Mouse (Mus musculus) left cerebral cortex, adult 8-10 months (tissue): ENCODE data around the gene St8sia1. TPM values are rescaled to one million over a fixed set of nuclear protein-coding genes. Genes with fewer than 3 reads are reported as not detected.
"Not testable (repeated sequence)": the region's sequence is repeated elsewhere in the genome, so short reads cannot be mapped to it uniquely, and the experiment has no call there.

Experiments
- DNase-seq, 2 experiments: peaks; one replicate each; pipeline ENCODE4 v3.0.0; 2022; ENCODE audit warnings: low spot score in 2 of 2
- total RNA-seq, 4 experiments: library from RNA; stranded (reverse); gene quantifications; 2 replicates each; pipeline ENCODE4 v1.2.4; 2022

Gene St8sia1
- 10 to 100 TPM; 29.4 to 41.0 (median 34.8) TPM for total RNA-seq

DNA sequence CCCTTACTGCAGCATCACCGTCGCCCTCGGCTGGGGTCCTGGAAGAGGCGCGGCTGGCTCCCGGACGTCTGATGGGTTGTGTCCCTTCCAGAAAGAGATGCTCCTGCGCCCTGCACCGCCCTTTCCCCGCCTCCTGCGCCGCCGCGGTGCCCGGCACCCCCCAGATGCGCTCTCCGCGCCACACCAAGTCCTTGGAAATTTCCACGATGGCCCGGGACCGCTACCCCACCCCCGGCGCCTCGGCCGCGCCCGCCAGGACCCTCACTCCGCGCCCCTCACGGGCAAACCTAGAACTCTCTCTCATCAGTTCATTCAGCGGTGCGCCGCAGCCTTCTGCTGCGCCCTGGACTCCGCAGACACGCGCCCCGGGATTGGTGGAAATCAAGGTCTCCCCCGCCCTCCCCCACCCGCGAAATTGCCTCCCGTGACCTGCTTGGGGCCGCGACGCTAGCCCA lies at the start of gene St8sia1:
TSS of gene St8sia1 (minus strand) at position 377 of the 455 bp plus-strand sequence.
- peak in 1 of 2 experiments; percentile 51 for DNase-seq

DNA sequence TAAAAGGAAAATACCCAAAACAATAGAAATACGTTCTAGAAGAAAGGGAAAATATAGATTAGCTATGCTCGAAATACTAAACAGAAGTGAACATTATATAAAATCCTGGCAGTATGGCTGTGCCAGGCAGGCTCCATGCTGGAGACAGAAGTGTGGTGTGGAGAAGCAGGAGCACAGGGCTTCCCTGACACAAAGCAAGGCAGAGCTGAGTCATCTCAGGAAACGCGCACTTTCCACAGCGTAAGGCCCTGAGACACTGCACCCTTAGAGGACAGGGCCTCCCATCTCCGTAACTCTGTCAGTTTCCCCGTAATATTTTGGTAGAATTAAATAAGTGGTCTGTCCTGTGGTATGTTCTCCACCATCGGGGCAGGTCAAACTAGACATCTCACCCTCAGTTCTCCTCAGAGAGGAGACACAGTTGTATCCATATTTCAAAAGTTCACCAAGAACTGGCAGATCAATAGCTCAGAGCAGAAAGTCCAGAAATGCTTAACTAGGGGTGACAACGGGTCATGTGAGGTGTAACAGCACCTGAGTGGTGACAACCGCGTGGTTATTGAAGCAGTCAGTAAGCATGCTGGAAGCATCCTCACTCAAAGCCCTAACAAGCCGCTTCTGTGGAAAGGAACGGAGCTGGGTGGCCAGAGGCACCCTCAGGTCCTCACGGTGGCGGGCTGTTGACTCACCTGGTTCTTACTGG lies 48.4 kb upstream of the St8sia1 start:
- no peak for DNase-seq

DNA sequence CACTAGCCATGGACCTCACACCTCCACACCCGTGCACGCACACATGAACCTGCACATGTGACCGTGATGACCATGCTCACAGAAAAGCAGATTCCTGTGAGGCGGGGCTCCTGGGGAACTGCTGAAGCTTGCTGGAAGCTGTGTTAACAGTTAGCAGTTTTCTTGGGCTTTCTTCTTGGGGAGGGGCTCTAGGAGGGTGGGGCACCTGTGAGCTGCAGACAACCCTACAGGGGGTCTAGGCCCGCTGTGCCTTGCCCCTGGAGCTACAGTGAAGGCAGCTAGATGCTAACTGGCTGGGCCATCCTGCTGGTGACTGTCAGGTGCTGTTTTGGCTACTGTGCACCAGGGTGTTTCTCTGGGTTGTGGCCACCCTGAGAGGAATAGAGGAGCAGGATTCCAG lies 44.6 kb upstream of the St8sia1 start:
- DNase-seq: no peak

- DNase-seq: not testable (repeated sequence)
Observed at GRCm38 (mm10) chr6:143005209-143005608, 41.0 kb upstream of the St8sia1 start.

GRCm38 (mm10) chr6:143004801-143005200 lies 40.5 kb upstream of the St8sia1 start:
- DNase-seq: no peak

GRCm38 (mm10) chr6:142998221-142998999 lies 34.2 kb upstream of the St8sia1 start:
- no peak for DNase-seq

GRCm38 (mm10) chr6:142996887-142997286 lies 32.6 kb upstream of the St8sia1 start:
- DNase-seq: no peak

DNA sequence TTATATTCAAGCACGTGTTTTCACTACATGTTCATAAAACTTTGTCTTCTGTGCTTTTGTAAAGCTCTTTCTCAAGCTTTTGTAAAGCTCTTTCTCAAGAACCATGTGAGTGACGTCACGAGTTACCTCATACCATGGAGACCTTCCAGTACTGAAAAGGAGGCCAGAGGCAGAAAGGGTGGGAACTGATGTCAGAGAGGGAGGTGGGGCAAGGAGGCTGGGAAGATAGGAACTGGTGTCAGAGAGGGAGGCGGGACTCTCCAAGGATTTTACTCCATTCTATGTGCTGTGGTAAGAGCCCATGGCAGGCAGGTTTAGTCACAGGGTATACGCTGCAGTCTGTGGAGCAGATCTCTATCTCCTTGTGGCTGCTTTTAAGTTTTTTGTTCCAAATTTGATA lies 31.3 kb upstream of the St8sia1 start:
- DNase-seq: no peak

DNA sequence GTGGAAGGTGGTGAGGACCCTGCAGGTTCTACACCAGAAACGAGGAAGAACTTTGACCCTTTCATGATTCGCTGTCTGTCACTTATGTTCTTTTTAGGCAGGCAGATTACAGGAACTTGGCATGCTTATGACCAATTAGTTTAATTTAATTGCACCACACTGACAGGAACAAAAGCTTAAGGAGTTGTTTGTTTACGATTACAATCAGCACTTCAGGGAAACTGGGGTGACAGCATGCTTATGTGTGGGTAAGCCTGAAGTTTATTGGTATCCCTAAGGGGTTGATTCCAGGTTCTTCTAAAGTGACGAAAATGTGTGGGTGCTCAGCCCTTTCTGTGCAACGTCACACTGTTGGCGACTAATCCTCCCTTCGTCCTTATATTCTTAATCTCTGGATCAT lies 30.6 kb upstream of the St8sia1 start:
- no peak for DNase-seq

- no peak for DNase-seq
Observed at GRCm38 (mm10) chr6:142993705-142994698, 29.8 kb upstream of the St8sia1 start.

DNA sequence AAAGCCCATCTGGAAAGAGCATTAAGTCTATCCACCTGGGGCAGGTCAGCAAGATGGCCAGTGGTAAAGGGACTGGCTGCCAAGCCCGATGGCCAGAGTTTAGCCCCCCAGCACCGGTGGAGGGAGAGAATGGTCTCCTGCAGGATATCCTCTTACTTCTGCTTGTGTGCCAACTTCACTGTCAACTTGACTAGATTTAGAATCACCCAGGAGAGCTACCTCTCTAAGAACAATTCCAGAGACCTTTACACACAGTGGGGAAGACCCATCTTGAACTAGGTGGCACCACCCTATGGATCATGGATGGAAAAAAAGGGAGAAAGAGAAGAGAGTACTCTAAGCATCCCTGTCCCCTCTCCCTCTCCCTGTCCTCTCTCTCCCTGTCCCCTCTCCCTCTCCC lies 28.7 kb upstream of the St8sia1 start:
- no peak for DNase-seq

- DNase-seq: no peak
Observed at GRCm38 (mm10) chr6:142992099-142992498, 27.8 kb upstream of the St8sia1 start.

GRCm38 (mm10) chr6:142991391-142992059 lies 27.3 kb upstream of the St8sia1 start:
- no peak for DNase-seq

GRCm38 (mm10) chr6:142990516-142990915 lies 26.3 kb upstream of the St8sia1 start:
- DNase-seq: no peak

DNA sequence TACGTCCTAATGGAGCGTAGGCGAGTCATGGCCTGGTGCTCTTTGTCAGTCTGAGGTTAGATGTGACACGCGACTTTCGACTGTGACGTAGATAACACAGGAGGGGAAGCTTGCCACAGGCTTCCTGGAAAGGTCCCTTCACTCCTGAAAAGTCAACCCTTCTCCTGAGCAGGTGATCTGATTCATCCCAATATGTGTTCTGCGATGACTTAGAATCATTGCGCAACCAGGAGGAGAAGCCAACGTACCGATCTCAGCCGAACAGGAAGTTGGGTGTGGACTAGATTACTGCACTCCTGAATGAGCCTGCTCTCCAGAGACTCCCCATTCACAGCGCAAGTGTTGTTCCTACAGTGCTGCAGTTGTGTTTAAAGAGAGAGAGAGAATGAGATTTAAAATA lies 25.2 kb upstream of the St8sia1 start:
- DNase-seq: no peak

DNA sequence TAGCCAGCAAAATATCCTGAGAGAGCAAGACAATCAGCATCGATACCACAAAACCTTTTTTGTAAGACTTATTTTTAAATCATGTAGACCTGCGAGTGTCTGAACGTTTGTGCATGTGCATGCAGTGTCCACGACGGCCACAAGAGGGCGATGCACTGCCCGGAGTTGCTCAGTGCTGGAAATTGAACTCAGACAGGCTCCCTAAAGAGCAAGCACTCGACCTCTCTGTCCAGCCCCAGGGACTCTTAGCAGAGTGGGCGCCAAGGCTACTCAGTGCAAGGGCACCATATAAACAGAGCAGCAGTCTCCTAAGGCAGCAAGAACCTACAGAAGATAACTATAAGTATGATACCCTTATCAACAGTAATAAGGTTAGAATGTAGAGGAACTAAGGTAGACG lies 24.5 kb upstream of the St8sia1 start:
- DNase-seq: peak in 1 of 2 experiments; percentile 58

GRCm38 (mm10) chr6:142988231-142988630 lies 24.0 kb upstream of the St8sia1 start:
- no peak for DNase-seq

DNA sequence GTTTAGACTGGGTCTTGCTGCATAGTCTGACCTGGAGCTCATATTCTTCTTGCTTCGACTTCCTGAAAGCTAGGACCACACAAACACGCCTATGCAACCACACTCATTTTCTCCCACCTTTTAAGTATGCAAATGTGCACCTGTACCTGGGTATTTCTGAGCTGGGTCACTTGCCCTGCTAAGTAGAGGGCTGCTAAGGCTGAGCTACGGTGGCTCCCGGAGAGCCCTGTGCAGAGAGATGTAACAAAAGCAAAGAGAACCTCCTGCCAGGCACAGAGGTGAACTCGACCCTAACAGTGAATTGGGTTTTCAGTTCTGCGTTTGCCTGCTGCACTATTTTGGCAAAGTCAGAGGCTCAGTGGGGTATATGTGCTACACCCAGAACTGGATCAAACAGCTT lies 23.4 kb upstream of the St8sia1 start:
- no peak for DNase-seq

- DNase-seq: not testable (repeated sequence)
Observed at GRCm38 (mm10) chr6:142986706-142987105, 22.5 kb upstream of the St8sia1 start.

DNA sequence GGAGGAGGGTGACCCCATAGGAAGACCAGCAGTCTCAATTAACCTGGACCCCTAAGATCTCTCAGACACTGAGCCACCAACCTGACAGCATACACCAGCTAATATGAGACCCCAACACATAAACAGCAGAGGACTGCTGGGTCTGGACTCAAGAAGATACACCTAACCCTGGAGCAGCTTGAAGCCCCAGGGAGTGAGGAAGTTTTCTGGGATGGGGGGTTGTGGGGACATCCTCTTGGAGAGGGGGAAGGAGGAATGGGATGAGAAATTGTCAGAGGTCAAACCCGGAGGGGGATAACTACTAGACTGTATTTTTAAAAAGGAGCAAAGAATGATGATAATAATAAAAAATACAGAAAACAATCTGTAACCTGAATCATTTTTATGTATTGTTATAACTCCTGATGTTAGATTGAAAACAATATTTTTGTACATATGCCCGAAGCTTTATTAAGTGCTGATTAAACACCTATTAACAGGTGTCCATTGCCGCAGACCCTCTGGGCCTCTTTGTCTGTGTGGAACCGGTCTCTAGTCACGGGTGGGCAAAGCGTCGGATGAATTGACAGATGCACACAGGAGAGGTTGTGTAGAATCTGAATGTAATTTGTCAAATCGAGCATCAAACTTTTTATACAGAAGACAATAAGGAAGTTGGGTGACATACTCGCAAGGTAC lies 21.4 kb upstream of the St8sia1 start:
- DNase-seq: not testable (repeated sequence)
